Mouse (Mus musculus): Measurements from ENCODE around the gene Hist1h1c.

GRCm38 (mm10) chr13:23698996-23699395 lies 39.6 kb upstream of the Hist1h1c start:
- TF ChIP-seq CTCF (IDR thresholded peaks at IDR 0.05; ENCODE audit: insufficient read depth, low read length) (no peak), POLR2A (IDR thresholded peaks at IDR 0.05; ENCODE audit: borderline replicate concordance, extremely low read depth, low read depth, low read length) (no peak)
